In the genomic region with DNA sequence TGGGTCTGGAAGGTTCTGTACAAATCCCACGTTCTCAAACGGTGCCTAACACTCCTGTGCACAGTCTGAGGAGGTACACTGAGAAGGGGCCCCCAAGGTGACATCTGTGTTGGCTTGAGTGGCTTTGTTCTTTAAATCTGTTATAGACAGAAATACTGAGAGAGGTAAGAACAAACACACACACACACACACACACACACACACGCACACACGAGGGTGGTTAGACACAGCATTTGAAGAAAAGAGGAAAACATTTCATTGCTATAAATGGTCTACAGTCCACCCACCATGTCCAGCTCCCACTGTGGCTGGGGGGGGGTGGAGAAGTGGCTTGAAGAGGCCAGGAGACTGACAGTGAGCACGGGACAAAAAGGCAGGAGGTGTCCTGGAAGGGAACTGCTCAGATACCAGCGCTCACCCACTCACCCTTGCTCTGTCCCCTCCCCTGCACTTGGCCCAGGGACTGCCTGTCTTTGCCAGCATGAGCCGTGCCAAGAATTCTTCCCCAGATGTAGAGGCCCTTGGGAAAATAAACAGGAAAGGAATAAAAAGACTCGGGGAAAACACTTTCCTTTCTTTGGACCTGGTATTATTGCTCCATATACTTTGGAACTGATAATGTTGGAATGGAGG, we compare ENCODE assay signal across 9 mouse cellular contexts. TPM values are rescaled to one million over a fixed set of nuclear protein-coding genes. Genes with fewer than 3 reads are reported as not detected.
DNase-seq lines count a peak whose midpoint lies in the region; ATAC-seq lines count a peak whose summit lies in the region.
"Had no signal": no experiment of that assay in that cellular context is flagged by ENCODE, and none has a peak within 500 bp of the region (broad histone marks: within the 10 kb centered on the region; RNA-seq: fewer than 3 reads in every experiment).

No protein-coding gene starts in this region.

- no peak overlapping the region for H3K4me3 ChIP-seq in limb, embryonic 15.5 days
- H3K4me3 ChIP-seq in limb, embryonic 10.5 days, result no peak overlapping the region
- H3K4me3 ChIP-seq in heart, embryonic 12.5 days, result no peak overlapping the region
- no peak overlapping the region for H3K4me3 ChIP-seq in midbrain, embryonic 16.5 days (ENCODE audit: low read depth, low read length)

- H3K9me3 ChIP-seq in limb, embryonic 15.5 days, result no peaks in the 10 kb centered on the region
- no peaks in the 10 kb centered on the region for H3K9me3 ChIP-seq in limb, embryonic 10.5 days (replicated peaks)
- H3K9me3 ChIP-seq in heart, embryonic 12.5 days (replicated peaks), result no peaks in the 10 kb centered on the region
- no peaks in the 10 kb centered on the region for H3K9me3 ChIP-seq in midbrain, embryonic 16.5 days (replicated peaks; ENCODE audit: control insufficient read depth, low read length, poor library complexity, severe bottlenecking)

- ATAC-seq in limb, embryonic 15.5 days (ENCODE audit: insufficient number of reproducible peaks, low FRiP score, low TSS enrichment, low read depth), result no peak; the same call in 1 of the 2 replicates
- ATAC-seq in heart, embryonic 12.5 days (ENCODE audit: insufficient number of reproducible peaks, low FRiP score), result peak; percentile 51; the same call in 1 of the 2 replicates
- no peak for ATAC-seq in midbrain, embryonic 16.5 days

- no peak overlapping the region for H3K9ac ChIP-seq in limb, embryonic 15.5 days
- no peak overlapping the region for H3K9ac ChIP-seq in heart, embryonic 12.5 days
- no peak overlapping the region for H3K9ac ChIP-seq in midbrain, embryonic 16.5 days (ENCODE audit: low read depth, low read length)

- H3K36me3 ChIP-seq in limb, embryonic 15.5 days, result no peaks in the 10 kb centered on the region
- H3K36me3 ChIP-seq in limb, embryonic 10.5 days, result no peaks in the 10 kb centered on the region
- H3K36me3 ChIP-seq in heart, embryonic 12.5 days, result no peaks in the 10 kb centered on the region
- H3K36me3 ChIP-seq in midbrain, embryonic 16.5 days (ENCODE audit: control insufficient read depth, insufficient read depth, low read length), result no peaks in the 10 kb centered on the region

- H3K4me2 ChIP-seq in limb, embryonic 15.5 days, result 0 out of 2 replicates have a peak overlapping the region, but pooled peaks have one; percentile 7
- H3K4me2 ChIP-seq in heart, embryonic 12.5 days, result no peak overlapping the region
- no peak overlapping the region for H3K4me2 ChIP-seq in midbrain, embryonic 16.5 days (ENCODE audit: low read length)

- H3K27ac ChIP-seq in limb, embryonic 15.5 days, result peak overlapping the region; percentile 33; the same call in 1 of the 2 replicates
- H3K27ac ChIP-seq in limb, embryonic 10.5 days, result no peak overlapping the region
- H3K27ac ChIP-seq in heart, embryonic 12.5 days (ENCODE audit: poor library complexity, severe bottlenecking), result 0 out of 2 replicates have a peak overlapping the region, but pooled peaks have one; percentile 10
- no peak overlapping the region for H3K27ac ChIP-seq in midbrain, embryonic 16.5 days (ENCODE audit: low read length)
- H3K27ac ChIP-seq: macrophage had no signal

- whole genome bisulfite sequencing in limb, embryonic 15.5 days, result 39% methylated on average over 8 of the region's 8 CpGs
- 65% methylated on average over 8 of the region's 8 CpGs for WGBS in limb, embryonic 10.5 days
- 43% methylated on average over 8 of the region's 8 CpGs for WGBS in heart, embryonic 12.5 days
- 63% methylated on average over 8 of the region's 8 CpGs for WGBS in midbrain, embryonic 16.5 days

- no peak for DNase-seq in limb, embryonic 10.5 days (ENCODE audit: low spot score)
- peak; percentile 72 for DNase-seq in adrenal gland, postnatal 25 days
- DNase-seq in kidney, postnatal 25 days, result peak; percentile 85 to 91
- peak; percentile 73 for DNase-seq in ovary, postnatal 10 days (ENCODE audit: low spot score)
- DNase-seq in spleen, adult 18-20 months, result no peak

- peaks cover 54% of the 10 kb centered on the region for H3K4me1 ChIP-seq in limb, embryonic 15.5 days
- peaks cover 18% of the 10 kb centered on the region for H3K4me1 ChIP-seq in limb, embryonic 10.5 days
- peaks cover 33% of the 10 kb centered on the region for H3K4me1 ChIP-seq in heart, embryonic 12.5 days (replicated peaks)
- peaks cover 11% of the 10 kb centered on the region for H3K4me1 ChIP-seq in midbrain, embryonic 16.5 days (ENCODE audit: control insufficient read depth, insufficient read depth, low read length)

- H3K27me3 ChIP-seq in limb, embryonic 15.5 days, result no peaks in the 10 kb centered on the region
- H3K27me3 ChIP-seq in limb, embryonic 10.5 days (ENCODE audit: low read depth, poor library complexity, severe bottlenecking), result peaks cover 37% of the 10 kb centered on the region
- H3K27me3 ChIP-seq in heart, embryonic 12.5 days (replicated peaks), result peaks cover 4% of the 10 kb centered on the region
- H3K27me3 ChIP-seq in midbrain, embryonic 16.5 days (ENCODE audit: control insufficient read depth, insufficient read depth, low read depth, low read length), result no peaks in the 10 kb centered on the region

RNA-seq across cellular contexts. Expression of a gene that starts 5.4 kb away (rescaled TPM):
- polyA plus RNA-seq in limb, embryonic 15.5 days (2015; fragmentation: Nextera tagmentation; extraction: Ambion mirVana), result 17.9 and 20.3 TPM in 2 replicates
- polyA plus RNA-seq in limb, embryonic 10.5 days (2016; fragmentation: Nextera tagmentation; extraction: Ambion mirVana), result 0.18 and 0.56 TPM in 2 replicates
- total RNA-seq in adrenal gland, postnatal 25 days (2021), result 38.0 and 39.8 TPM in 2 replicates
- polyA plus RNA-seq in heart, embryonic 12.5 days (2016; fragmentation: Nextera tagmentation; extraction: Ambion mirVana), result 2.5 and 2.7 TPM in 2 replicates
- polyA plus RNA-seq in midbrain, embryonic 16.5 days (2015; fragmentation: Nextera tagmentation; extraction: Ambion mirVana), result 8.1 and 9.1 TPM in 2 replicates

RNA-seq across cellular contexts. Expression of a gene that starts 8.0 kb away (rescaled TPM):
- polyA plus RNA-seq in limb, embryonic 15.5 days (2015; fragmentation: Nextera tagmentation; extraction: Ambion mirVana), result 0.71 and 0.83 TPM in 2 replicates
- 0.24 and 0.41 TPM in 2 replicates for polyA plus RNA-seq in limb, embryonic 10.5 days (2016; fragmentation: Nextera tagmentation; extraction: Ambion mirVana)
- 1.0 and 1.2 TPM in 2 replicates for total RNA-seq in adrenal gland, postnatal 25 days (2021)
- polyA plus RNA-seq in heart, embryonic 12.5 days (2016; fragmentation: Nextera tagmentation; extraction: Ambion mirVana), result 0.22 and 0.66 TPM in 2 replicates
- polyA plus RNA-seq in midbrain, embryonic 16.5 days (2015; fragmentation: Nextera tagmentation; extraction: Ambion mirVana), result 2.3 and 3.7 TPM in 2 replicates
- polyA plus RNA-seq: macrophage had no signal

Comparison
In these comparisons a context has a peak if more than half of its experiments do, and no peak if none do; other contexts are left out.
1. H3K27ac ChIP-seq: peak in limb, embryonic 15.5 days (single experiment) and heart, embryonic 12.5 days (single experiment); none in limb, embryonic 10.5 days (single experiment) and midbrain, embryonic 16.5 days (single experiment).
2. DNase-seq: peak in adrenal gland, postnatal 25 days (single experiment), kidney, postnatal 25 days (2 of 2) and ovary, postnatal 10 days (single experiment); none in limb, embryonic 10.5 days (single experiment) and spleen, adult 18-20 months (0 of 2).